Mouse (Mus musculus) MEL (cell line): ENCODE data around the gene Gm37240.

ENCODE experiments used
- BHLHE40 ChIP-seq: IDR thresholded peaks from 2 replicates; pipeline ENCODE4 v1.6.1; 2012; ENCODE audit warnings: low read depth, mild to moderate bottlenecking, inconsistent platforms, low read length, improper control_type of control experiment, borderline replicate concordance
- CTCF ChIP-seq, 3 experiments: IDR thresholded peaks in 2 of 3; conservative IDR thresholded peaks in 1 of 3; 2 replicates each; pipeline ENCODE4 v1.5.1; 2011 to 2012; ENCODE audit warnings: low read length in 3 of 3, low read depth in 2 of 3, mild to moderate bottlenecking in 2 of 3, improper control_type of control experiment in 1 of 3, inconsistent platforms in 1 of 3, mixed read lengths in 1 of 3, moderate library complexity in 1 of 3; ENCODE audit not compliant: control insufficient read depth in 1 of 3, insufficient read depth in 1 of 3, poor library complexity in 1 of 3, severe bottlenecking in 1 of 3
- EP300 ChIP-seq, 2 experiments: IDR thresholded peaks; 2 replicates each; pipeline ENCODE4 v1.6.1; 2011; ENCODE audit warnings: improper control_type of control experiment in 2 of 2, low read length in 2 of 2, low read depth in 1 of 2, mild to moderate bottlenecking in 1 of 2
- GATA1 ChIP-seq: IDR thresholded peaks from 2 replicates; pipeline ENCODE4 v1.6.1; 2011; ENCODE audit warnings: low read depth, low read length, improper control_type of control experiment
- HCFC1 ChIP-seq: IDR thresholded peaks from 2 replicates; pipeline ENCODE4 v1.6.1; 2012; ENCODE audit warnings: low read depth, mild to moderate bottlenecking, inconsistent platforms, low read length, improper control_type of control experiment, moderate library complexity
- MAFK ChIP-seq: IDR thresholded peaks from 2 replicates; pipeline ENCODE4 v1.6.1; 2011; ENCODE audit warnings: low read depth, mild to moderate bottlenecking, low read length, improper control_type of control experiment, borderline replicate concordance
- MYB ChIP-seq: IDR thresholded peaks from 2 replicates; pipeline ENCODE4 v1.6.1; 2011; ENCODE audit warnings: mild to moderate bottlenecking, low read depth, low read length, improper control_type of control experiment
- MYC ChIP-seq: IDR thresholded peaks from 2 replicates; pipeline ENCODE4 v1.6.1; 2011; ENCODE audit warnings: low read depth, mild to moderate bottlenecking, low read length, improper control_type of control experiment, moderate library complexity
- POLR2A ChIP-seq, 2 experiments: IDR thresholded peaks; 2 replicates each; pipeline ENCODE4 v1.6.1; 2011 to 2012; ENCODE audit warnings: low read length in 2 of 2, mild to moderate bottlenecking in 2 of 2, control low read depth in 1 of 2, improper control_type of control experiment in 1 of 2, low read depth in 1 of 2, moderate library complexity in 1 of 2; ENCODE audit not compliant: control insufficient read depth in 1 of 2, insufficient read depth in 1 of 2, poor library complexity in 1 of 2
- TCF12 ChIP-seq: IDR thresholded peaks from 2 replicates; pipeline ENCODE4 v1.6.1; 2014; ENCODE audit warnings: low read depth, mild to moderate bottlenecking, inconsistent platforms, low read length, improper control_type of control experiment, moderate library complexity
- UBTF ChIP-seq: IDR thresholded peaks from 2 replicates; pipeline ENCODE4 v1.6.1; 2012; ENCODE audit warnings: low read depth, mild to moderate bottlenecking, inconsistent platforms, low read length, improper control_type of control experiment, moderate library complexity, borderline replicate concordance; ENCODE audit not compliant: insufficient read depth
- USF2 ChIP-seq, 2 experiments: IDR thresholded peaks; 2 replicates each; pipeline ENCODE4 v1.6.1; 2011 to 2012; ENCODE audit warnings: improper control_type of control experiment in 2 of 2, low read length in 2 of 2, borderline replicate concordance in 1 of 2, inconsistent platforms in 1 of 2, low read depth in 1 of 2, mild to moderate bottlenecking in 1 of 2; ENCODE audit not compliant: insufficient read depth in 1 of 2
- ZKSCAN1 ChIP-seq: IDR thresholded peaks from 2 replicates; pipeline ENCODE4 v1.6.1; 2012; ENCODE audit warnings: low read depth, mild to moderate bottlenecking, inconsistent platforms, low read length, improper control_type of control experiment, moderate library complexity
- ZNF384 ChIP-seq: IDR thresholded peaks from 2 replicates; pipeline ENCODE4 v1.6.1; 2012; ENCODE audit warnings: low read depth, mild to moderate bottlenecking, inconsistent platforms, low read length, improper control_type of control experiment

GRCm38 (mm10) chr3:85356373-85356772 lies 530.9 kb downstream of the Gm37240 start:
- TF ChIP-seq POLR2A (IDR thresholded peaks at IDR 0.05; ENCODE audit: control insufficient read depth in 1 of 2, insufficient read depth in 1 of 2, low read depth in 1 of 2, low read length in 2 of 2, poor library complexity in 1 of 2): no peak
- no peak for TF ChIP-seq EP300 (IDR thresholded peaks at IDR 0.05; ENCODE audit: low read depth in 1 of 2, low read length in 2 of 2)
- TF ChIP-seq CTCF (IDR thresholded peaks at IDR 0.05 in 2 of 3, conservative IDR thresholded peaks at IDR 0.05 in 1 of 3; ENCODE audit: control insufficient read depth in 1 of 3, insufficient read depth in 1 of 3, low read depth in 2 of 3, low read length in 3 of 3, poor library complexity in 1 of 3, severe bottlenecking in 1 of 3): no peak
- no peak for TF ChIP-seq GATA1
- no peak for TF ChIP-seq ZKSCAN1
- TF ChIP-seq USF2 (IDR thresholded peaks at IDR 0.05; ENCODE audit: borderline replicate concordance in 1 of 2, insufficient read depth in 1 of 2, low read depth in 1 of 2, low read length in 2 of 2): no peak
- no peak for TF ChIP-seq MAFK
- TF ChIP-seq MYC: no peak
- TF ChIP-seq TCF12: no peak
- no peak for TF ChIP-seq UBTF
- no peak for TF ChIP-seq BHLHE40
- no peak for TF ChIP-seq MYB
- TF ChIP-seq HCFC1: no peak
- TF ChIP-seq ZNF384: no peak
